Mouse (Mus musculus): ENCODE measurements at regions not wholly inside any gene's neighbourhood (a gene's known extent, or its start where the extent isn't known, plus 50 kb on each side); places are given as distances from the start of the nearest gene placed in this dataset.
"Not testable (repeated sequence)": the region's sequence is repeated elsewhere in the genome, so short reads cannot be mapped to it uniquely, and the experiment has no call there.

- H3K36me3 ChIP-seq; DNase-seq (ENCODE audit: low spot score); H3K9me3 ChIP-seq; H3K27me3 ChIP-seq (ENCODE audit: insufficient read depth, poor library complexity, severe bottlenecking); H3K4me3 ChIP-seq; H3K4me1 ChIP-seq; H3K27ac ChIP-seq: not testable (repeated sequence)
- WGBS: 83% methylated on average over 2 of the region's 2 CpGs
Observed at GRCm38 (mm10) chr10:22556401-22556800, 88.4 kb upstream of the Slc2a12 start.

DNA sequence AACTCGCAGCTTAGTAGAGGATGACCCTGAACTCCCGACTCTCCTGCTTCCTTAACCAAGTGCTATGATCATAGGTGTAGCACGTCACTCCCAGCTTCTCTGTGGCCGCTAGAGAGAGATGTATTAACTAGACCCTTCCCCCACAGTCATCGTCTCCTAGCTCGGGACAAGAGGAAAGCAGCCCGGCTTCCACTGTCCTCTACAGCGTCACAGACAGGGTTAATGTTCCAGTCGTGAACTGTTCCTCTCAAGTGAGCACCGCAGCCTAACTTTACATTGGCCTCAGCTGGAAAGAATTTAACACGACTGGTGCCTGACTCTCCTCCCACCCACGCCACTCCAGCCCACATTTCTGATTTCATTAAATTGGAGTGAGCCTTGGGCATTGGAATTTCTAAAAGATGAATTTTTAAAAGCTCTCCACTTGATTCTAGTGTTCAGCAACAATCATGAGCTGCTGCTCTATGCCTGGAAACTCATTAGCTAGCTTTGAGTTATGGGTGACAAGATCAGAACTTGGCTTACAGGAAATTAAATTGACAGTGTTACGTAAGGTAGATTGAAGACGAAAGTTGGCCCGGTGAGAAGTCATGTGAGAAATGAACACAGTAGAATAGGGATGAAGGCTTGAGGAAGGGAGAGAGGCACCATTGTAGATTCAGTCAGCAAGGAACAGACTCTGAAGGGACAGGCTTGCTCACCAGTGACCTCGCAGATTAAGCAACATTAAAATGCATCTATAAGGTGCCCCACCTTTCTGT lies 75.4 kb upstream of the Slc2a12 start:
- H3K9me3 ChIP-seq; H3K27ac ChIP-seq; H3K27me3 ChIP-seq (ENCODE audit: insufficient read depth, poor library complexity, severe bottlenecking); H3K36me3 ChIP-seq; H3K4me3 ChIP-seq; DNase-seq (ENCODE audit: low spot score); H3K4me1 ChIP-seq: not testable (repeated sequence)
- 67% methylated on average over 16 of the region's 16 CpGs for WGBS

- DNase-seq (ENCODE audit: low spot score); H3K36me3 ChIP-seq; H3K27ac ChIP-seq; H3K4me3 ChIP-seq; H3K4me1 ChIP-seq; H3K27me3 ChIP-seq (ENCODE audit: insufficient read depth, poor library complexity, severe bottlenecking); H3K9me3 ChIP-seq: not testable (repeated sequence)
- 72% methylated on average over 4 of the region's 4 CpGs for WGBS
Observed at GRCm38 (mm10) chr10:22574048-22574447, 70.8 kb upstream of the Slc2a12 start.

- H3K36me3 ChIP-seq; H3K27ac ChIP-seq; H3K9me3 ChIP-seq; H3K4me3 ChIP-seq; H3K27me3 ChIP-seq (ENCODE audit: insufficient read depth, poor library complexity, severe bottlenecking); H3K4me1 ChIP-seq: not testable (repeated sequence)
- 17% methylated on average over 3 of the region's 3 CpGs for WGBS
- peak; percentile 75 for DNase-seq (ENCODE audit: low spot score)
Observed at GRCm38 (mm10) chr10:22579426-22579825, 65.4 kb upstream of the Slc2a12 start.

GRCm38 (mm10) chr10:22581300-22581699 lies 63.5 kb upstream of the Slc2a12 start:
- DNase-seq (ENCODE audit: low spot score): peak; percentile 19
- WGBS: 81% methylated on average over 9 of the region's 9 CpGs
- H3K27ac ChIP-seq; H3K36me3 ChIP-seq; H3K4me1 ChIP-seq; H3K27me3 ChIP-seq (ENCODE audit: insufficient read depth, poor library complexity, severe bottlenecking); H3K4me3 ChIP-seq; H3K9me3 ChIP-seq: not testable (repeated sequence)

GRCm38 (mm10) chr10:22583306-22583705 lies 61.5 kb upstream of the Slc2a12 start:
- H3K4me1 ChIP-seq; H3K27ac ChIP-seq; H3K4me3 ChIP-seq; H3K36me3 ChIP-seq; H3K9me3 ChIP-seq; DNase-seq (ENCODE audit: low spot score); H3K27me3 ChIP-seq (ENCODE audit: insufficient read depth, poor library complexity, severe bottlenecking): not testable (repeated sequence)
- WGBS: 83% methylated on average over 2 of the region's 2 CpGs

GRCm38 (mm10) chr10:22588587-22588986 lies 56.2 kb upstream of the Slc2a12 start:
- not testable (repeated sequence) for H3K36me3 ChIP-seq; H3K4me1 ChIP-seq; H3K27ac ChIP-seq; H3K9me3 ChIP-seq; DNase-seq (ENCODE audit: low spot score); H3K4me3 ChIP-seq; H3K27me3 ChIP-seq (ENCODE audit: insufficient read depth, poor library complexity, severe bottlenecking)
- WGBS: 92% methylated on average over 1 of the region's 1 CpGs

GRCm38 (mm10) chr10:22591664-22592063 lies 53.1 kb upstream of the Slc2a12 start:
- DNase-seq (ENCODE audit: low spot score); H3K4me1 ChIP-seq; H3K27me3 ChIP-seq (ENCODE audit: insufficient read depth, poor library complexity, severe bottlenecking); H3K36me3 ChIP-seq; H3K9me3 ChIP-seq; H3K27ac ChIP-seq; H3K4me3 ChIP-seq: not testable (repeated sequence)
- 50% methylated on average over 4 of the region's 4 CpGs for WGBS

GRCm38 (mm10) chr10:22592189-22592603 lies 52.6 kb upstream of the Slc2a12 start:
- H3K27ac ChIP-seq; H3K9me3 ChIP-seq; H3K4me3 ChIP-seq; DNase-seq (ENCODE audit: low spot score); H3K4me1 ChIP-seq; H3K36me3 ChIP-seq; H3K27me3 ChIP-seq (ENCODE audit: insufficient read depth, poor library complexity, severe bottlenecking): not testable (repeated sequence)
- WGBS: 39% methylated on average over 4 of the region's 4 CpGs

DNA sequence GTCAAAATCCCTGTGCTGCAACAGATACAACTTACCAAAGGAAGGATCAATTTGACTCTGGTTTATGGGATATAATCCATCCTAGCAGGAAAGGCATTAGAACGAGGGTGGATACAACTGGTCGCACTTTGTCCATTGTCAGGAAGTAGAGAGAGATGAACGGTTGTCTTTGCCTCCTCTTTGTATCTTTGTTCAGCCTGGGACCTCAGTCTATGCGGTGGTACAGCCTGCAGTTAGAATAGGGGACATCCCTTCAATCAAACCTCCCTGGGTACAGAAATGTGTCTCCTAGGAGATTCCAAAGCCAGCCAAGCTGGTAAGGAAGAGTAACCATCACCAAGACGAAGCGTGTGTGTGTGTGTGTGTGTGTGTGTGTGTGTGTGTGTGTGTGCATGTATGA lies 52.1 kb upstream of the Slc2a12 start:
- H3K4me1 ChIP-seq; H3K27me3 ChIP-seq (ENCODE audit: insufficient read depth, poor library complexity, severe bottlenecking); H3K4me3 ChIP-seq; H3K27ac ChIP-seq; H3K36me3 ChIP-seq; DNase-seq (ENCODE audit: low spot score); H3K9me3 ChIP-seq: not testable (repeated sequence)
- 88% methylated on average over 6 of the region's 6 CpGs for WGBS

All from heart, embryonic 10.5 days (tissue).